Mouse (Mus musculus): Measurements from ENCODE around the gene Trappc3. TPM values are rescaled to one million over a fixed set of nuclear protein-coding genes. Genes with fewer than 3 reads are reported as not detected.

The Trappc3 gene
- polyA plus RNA-seq, 1 experiment from 2014 or later, result 32.9 TPM

DNA sequence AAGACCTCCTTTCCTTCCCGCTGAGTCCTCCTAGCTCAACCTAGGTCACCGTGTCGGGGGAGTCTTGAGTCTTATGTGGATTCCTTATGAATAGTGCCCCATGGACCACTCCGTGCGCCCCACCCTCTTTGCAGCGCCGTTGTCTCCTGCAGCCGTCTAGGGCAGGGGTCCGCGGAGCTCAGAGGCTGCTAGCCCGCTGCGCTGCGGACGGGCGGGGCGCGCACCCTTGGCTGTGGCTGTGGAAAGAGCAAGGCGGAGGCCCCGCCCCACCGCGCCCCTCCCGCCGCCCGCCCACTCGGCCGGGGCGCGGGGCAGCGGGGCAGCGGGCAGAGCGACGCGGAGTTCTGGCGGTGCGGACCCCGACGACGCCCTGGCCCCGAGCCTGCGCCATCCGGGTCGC, 24.4 kb downstream of the Trappc3 start, which contains the start of gene Col8a2:
TSS of gene Col8a2 (plus strand) at position 302 of the 400 bp plus-strand sequence.
- WGBS, result 2% methylated on average over 38 of the region's 42 CpGs
- Histone ChIP-seq H3K4me1 (ENCODE audit: control insufficient read depth, insufficient read depth, low read length) (peaks cover 6% of the 10 kb centered on the region), H3K4me2 (ENCODE audit: low read depth, low read length) (peak within 1 kb of the TSS; percentile 38), H3K36me3 (ENCODE audit: control insufficient read depth, insufficient read depth, low read length) (no peaks in the 10 kb centered on the region), H3K9me3 (ENCODE audit: control insufficient read depth, low read length) (no peaks in the 10 kb centered on the region), H3K27ac (ENCODE audit: low read depth, low read length) (no peak within 1 kb of the TSS), H3K4me3 (ENCODE audit: low read depth, low read length) (peak within 1 kb of the TSS; percentile 15; the same call in 1 of the 2 replicates), H3K9ac (replicated peaks; ENCODE audit: low read depth, low read length) (peak within 1 kb of the TSS; percentile 25), H3K27me3 (ENCODE audit: control insufficient read depth, insufficient read depth, low read length) (peaks cover 17% of the 10 kb centered on the region)
- no peak for ATAC-seq (ENCODE audit: low read depth)

DNA sequence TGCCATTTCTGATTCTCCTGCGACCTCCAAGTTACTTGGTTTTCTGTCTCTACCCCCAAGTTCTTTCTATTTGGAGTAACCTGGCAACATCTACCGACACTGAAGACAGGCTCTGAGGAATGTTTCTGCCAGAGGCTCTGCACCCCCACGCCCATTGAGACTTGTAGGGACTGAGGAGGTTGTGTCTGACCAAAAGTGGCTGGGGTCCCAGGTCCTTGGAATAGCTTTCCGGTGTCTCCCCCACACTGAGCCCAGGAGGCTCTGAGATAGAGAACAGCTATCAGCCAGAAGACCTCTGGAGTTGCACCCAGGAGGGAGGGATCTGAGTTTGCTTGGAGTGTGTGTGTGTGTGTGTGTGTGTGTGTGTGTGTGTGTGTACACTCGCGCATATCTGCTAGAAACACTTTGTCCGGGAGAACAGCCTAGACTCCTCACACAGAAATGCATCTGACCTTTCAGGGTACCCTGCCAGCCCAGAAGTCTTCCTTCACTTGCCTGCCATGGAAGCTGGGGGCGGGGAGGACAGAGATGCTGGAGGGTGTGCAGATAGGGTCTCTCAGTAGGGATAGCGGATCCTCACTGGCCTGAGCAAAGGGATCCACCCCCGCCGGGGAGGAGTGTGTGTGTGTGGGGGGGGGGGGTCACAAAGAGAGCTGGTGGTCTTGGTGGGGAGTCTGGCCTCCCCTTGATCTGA, 25.3 kb downstream of the Trappc3 start:
- no peak for ATAC-seq (ENCODE audit: low read depth)
- Histone ChIP-seq H3K4me2 (ENCODE audit: low read depth, low read length) (no peak overlapping the region), H3K36me3 (ENCODE audit: control insufficient read depth, insufficient read depth, low read length) (no peaks in the 10 kb centered on the region)

DNA sequence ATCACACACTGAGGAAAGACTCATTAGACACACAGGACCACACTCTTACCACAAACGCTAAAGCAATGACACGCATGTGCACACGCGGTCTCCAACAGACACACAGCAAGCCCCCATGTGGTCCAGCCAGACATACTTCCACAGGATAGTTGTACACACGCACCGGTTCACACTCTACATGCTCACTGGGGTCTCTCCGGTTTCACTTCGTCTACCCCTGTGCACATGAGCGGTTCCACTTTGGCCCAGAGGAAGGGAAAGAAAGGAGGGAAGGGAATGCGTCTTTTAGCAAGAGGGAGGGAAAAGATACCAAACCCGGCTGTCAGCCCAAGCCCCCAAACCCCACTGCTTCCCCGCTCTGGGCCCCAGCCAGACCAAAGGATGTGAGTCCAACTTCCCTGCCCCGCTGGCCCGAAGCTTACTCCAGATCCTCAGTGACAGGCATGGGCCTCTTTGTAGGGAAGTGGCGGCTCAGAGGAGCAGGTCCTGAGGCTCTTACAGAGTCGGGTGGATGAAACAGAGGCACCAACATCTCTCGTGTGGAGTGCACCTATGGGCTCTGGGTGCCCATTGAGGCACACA, 26.1 kb downstream of the Trappc3 start:
- Histone ChIP-seq H3K4me1 (ENCODE audit: control insufficient read depth, insufficient read depth, low read length) (peaks cover 6% of the 10 kb centered on the region), H3K27me3 (ENCODE audit: control insufficient read depth, insufficient read depth, low read length) (peaks cover 17% of the 10 kb centered on the region), H3K9ac (replicated peaks; ENCODE audit: low read depth, low read length) (no peak overlapping the region), H3K4me3 (ENCODE audit: low read depth, low read length) (no peak overlapping the region), H3K9me3 (ENCODE audit: control insufficient read depth, low read length) (no peaks in the 10 kb centered on the region), H3K4me2 (ENCODE audit: low read depth, low read length) (no peak overlapping the region), H3K27ac (ENCODE audit: low read depth, low read length) (no peak overlapping the region), H3K36me3 (ENCODE audit: control insufficient read depth, insufficient read depth, low read length) (no peaks in the 10 kb centered on the region)
- 44% methylated on average over 17 of the region's 17 CpGs for WGBS
- no peak for ATAC-seq (ENCODE audit: low read depth)

More for the DNA sequence above, 25.3 kb downstream of the Trappc3 start:
- H3K27ac ChIP-seq (ENCODE audit: low read depth, low read length), result no peak overlapping the region
- H3K4me1 ChIP-seq (ENCODE audit: control insufficient read depth, insufficient read depth, low read length), result peaks cover 6% of the 10 kb centered on the region
- WGBS, result 36% methylated on average over 11 of the region's 11 CpGs
- H3K9ac ChIP-seq (replicated peaks; ENCODE audit: low read depth, low read length), result no peak overlapping the region
- no peaks in the 10 kb centered on the region for H3K9me3 ChIP-seq (ENCODE audit: control insufficient read depth, low read length)
- H3K27me3 ChIP-seq (ENCODE audit: control insufficient read depth, insufficient read depth, low read length), result peaks cover 17% of the 10 kb centered on the region
- 0 out of 2 replicates have a peak overlapping the region, but pooled peaks have one; percentile 15 for H3K4me3 ChIP-seq (ENCODE audit: low read depth, low read length)

- peaks cover 17% of the 10 kb centered on the region for H3K27me3 ChIP-seq (ENCODE audit: control insufficient read depth, insufficient read depth, low read length)
- H3K9me3 ChIP-seq (ENCODE audit: control insufficient read depth, low read length), result no peaks in the 10 kb centered on the region
- ATAC-seq (ENCODE audit: low read depth), result no peak
- WGBS, result 86% methylated on average over 8 of the region's 8 CpGs
- H3K36me3 ChIP-seq (ENCODE audit: control insufficient read depth, insufficient read depth, low read length), result no peaks in the 10 kb centered on the region
- H3K27ac ChIP-seq (ENCODE audit: low read depth, low read length), result no peak overlapping the region
- no peak overlapping the region for H3K4me3 ChIP-seq (ENCODE audit: low read depth, low read length)
- H3K4me1 ChIP-seq (ENCODE audit: control insufficient read depth, insufficient read depth, low read length), result peaks cover 6% of the 10 kb centered on the region
- H3K9ac ChIP-seq (replicated peaks; ENCODE audit: low read depth, low read length), result no peak overlapping the region
- H3K4me2 ChIP-seq (ENCODE audit: low read depth, low read length), result no peak overlapping the region
Measured at GRCm38 (mm10) chr4:126290314-126290713, 28.2 kb downstream of the Trappc3 start.

DNA sequence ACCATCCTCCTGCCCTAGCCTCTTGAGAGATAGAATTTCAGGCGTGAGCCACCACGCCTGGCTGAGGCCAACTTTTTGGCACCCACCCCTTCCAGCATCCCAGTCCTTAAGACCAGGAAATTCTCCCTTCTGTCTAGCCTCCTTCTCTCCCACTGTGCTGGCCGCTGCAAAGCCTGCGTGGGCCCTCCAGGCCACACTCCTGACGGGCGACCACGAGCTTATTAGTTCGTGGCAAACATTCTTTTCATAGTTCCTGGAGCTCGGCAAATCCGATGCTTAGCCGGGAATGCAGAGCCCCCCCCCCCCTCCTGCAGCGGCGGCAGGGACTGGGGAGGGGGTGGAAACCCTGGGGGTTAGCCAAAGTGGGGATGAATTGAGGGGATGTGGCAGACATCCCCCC, 29.1 kb downstream of the Trappc3 start:
- Histone ChIP-seq H3K4me2 (ENCODE audit: low read depth, low read length) (no peak overlapping the region), H3K36me3 (ENCODE audit: control insufficient read depth, insufficient read depth, low read length) (no peaks in the 10 kb centered on the region), H3K4me3 (ENCODE audit: low read depth, low read length) (no peak overlapping the region), H3K27ac (ENCODE audit: low read depth, low read length) (no peak overlapping the region), H3K9ac (replicated peaks; ENCODE audit: low read depth, low read length) (no peak overlapping the region), H3K4me1 (ENCODE audit: control insufficient read depth, insufficient read depth, low read length) (peaks cover 6% of the 10 kb centered on the region), H3K27me3 (ENCODE audit: control insufficient read depth, insufficient read depth, low read length) (peaks cover 11% of the 10 kb centered on the region), H3K9me3 (ENCODE audit: control insufficient read depth, low read length) (no peaks in the 10 kb centered on the region)
- ATAC-seq (ENCODE audit: low read depth), result no peak
- WGBS, result 47% methylated on average over 11 of the region's 13 CpGs

DNA sequence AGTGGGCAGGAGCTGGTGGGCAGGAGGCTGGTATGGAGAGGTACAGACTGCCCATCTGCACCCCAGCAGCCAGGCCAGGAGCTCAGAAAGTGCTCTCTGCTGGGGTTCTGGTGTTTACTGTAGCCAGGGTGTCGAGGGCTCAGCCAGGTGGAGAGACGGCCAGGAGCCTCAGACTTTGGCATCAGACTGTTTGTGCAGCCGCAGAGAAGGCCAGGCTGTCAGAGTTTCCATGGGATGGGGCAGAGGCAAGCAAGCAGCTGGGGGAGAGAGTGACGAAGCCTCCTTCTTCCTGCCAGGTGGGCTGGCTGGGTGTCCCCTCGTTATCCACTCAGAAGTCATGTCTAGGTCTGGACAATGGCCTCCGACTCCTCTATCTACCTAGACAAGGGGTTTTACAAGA, 33.0 kb downstream of the Trappc3 start:
- H3K4me2 ChIP-seq (ENCODE audit: low read depth, low read length), result no peak overlapping the region
- H3K36me3 ChIP-seq (ENCODE audit: control insufficient read depth, insufficient read depth, low read length), result no peaks in the 10 kb centered on the region
- H3K4me3 ChIP-seq (ENCODE audit: low read depth, low read length), result no peak overlapping the region
- H3K27me3 ChIP-seq (ENCODE audit: control insufficient read depth, insufficient read depth, low read length), result peaks cover 9% of the 10 kb centered on the region
- H3K4me1 ChIP-seq (ENCODE audit: control insufficient read depth, insufficient read depth, low read length), result peaks cover 7% of the 10 kb centered on the region; the same call in 1 of the 2 replicates
- no peak overlapping the region for H3K27ac ChIP-seq (ENCODE audit: low read depth, low read length)
- 75% methylated on average over 6 of the region's 6 CpGs for WGBS
- H3K9me3 ChIP-seq (ENCODE audit: control insufficient read depth, low read length), result no peaks in the 10 kb centered on the region
- H3K9ac ChIP-seq (replicated peaks; ENCODE audit: low read depth, low read length), result no peak overlapping the region
- no peak for ATAC-seq (ENCODE audit: low read depth)

GRCm38 (mm10) chr4:126295937-126296336, 33.8 kb downstream of the Trappc3 start:
- peaks cover 8% of the 10 kb centered on the region; the same call in 1 of the 2 replicates for H3K4me1 ChIP-seq (ENCODE audit: control insufficient read depth, insufficient read depth, low read length)
- ATAC-seq (ENCODE audit: low read depth), result no peak
- no peak overlapping the region for H3K27ac ChIP-seq (ENCODE audit: low read depth, low read length)
- no peak overlapping the region for H3K9ac ChIP-seq (replicated peaks; ENCODE audit: low read depth, low read length)
- no peaks in the 10 kb centered on the region for H3K9me3 ChIP-seq (ENCODE audit: control insufficient read depth, low read length)
- no peaks in the 10 kb centered on the region for H3K36me3 ChIP-seq (ENCODE audit: control insufficient read depth, insufficient read depth, low read length)
- peaks cover 17% of the 10 kb centered on the region for H3K27me3 ChIP-seq (ENCODE audit: control insufficient read depth, insufficient read depth, low read length)
- H3K4me2 ChIP-seq (ENCODE audit: low read depth, low read length), result no peak overlapping the region
- WGBS, result 36% methylated on average over 4 of the region's 4 CpGs
- no peak overlapping the region for H3K4me3 ChIP-seq (ENCODE audit: low read depth, low read length)

GRCm38 (mm10) chr4:126296617-126297101, 34.5 kb downstream of the Trappc3 start:
- peaks cover 23% of the 10 kb centered on the region for H3K27me3 ChIP-seq (ENCODE audit: control insufficient read depth, insufficient read depth, low read length)
- WGBS, result under 1% methylated on average over 34 of the region's 34 CpGs

More at GRCm38 (mm10) chr4:126296617-126297101, 34.5 kb downstream of the Trappc3 start:
- ATAC-seq (ENCODE audit: low read depth), result no peak
- no peaks in the 10 kb centered on the region for H3K9me3 ChIP-seq (ENCODE audit: control insufficient read depth, low read length)
- no peak overlapping the region; the same call in 1 of the 2 replicates for H3K27ac ChIP-seq (ENCODE audit: low read depth, low read length)
- peaks cover 15% of the 10 kb centered on the region; the same call in 1 of the 2 replicates for H3K4me1 ChIP-seq (ENCODE audit: control insufficient read depth, insufficient read depth, low read length)
- H3K4me2 ChIP-seq (ENCODE audit: low read depth, low read length), result peak overlapping the region; percentile 59
- peak overlapping the region; percentile 52 for H3K9ac ChIP-seq (replicated peaks; ENCODE audit: low read depth, low read length)
- peak overlapping the region; percentile 27 for H3K4me3 ChIP-seq (ENCODE audit: low read depth, low read length)
- H3K36me3 ChIP-seq (ENCODE audit: control insufficient read depth, insufficient read depth, low read length), result no peaks in the 10 kb centered on the region
